Comparison of ENCODE assay signal across 29 mouse cellular contexts in genomic region chr8:50007546-50007945, GRCm38 (mm10).
DNase-seq lines count a peak whose midpoint lies in the region; ATAC-seq lines count a peak whose summit lies in the region.
"Had no signal": no experiment of that assay in that cellular context is flagged by ENCODE, and none has a peak within 500 bp of the region (broad histone marks: within the 10 kb centered on the region; RNA-seq: fewer than 3 reads in every experiment).

No protein-coding gene starts in this region.

- no peak overlapping the region for H3K27ac ChIP-seq in forebrain, embryonic 14.5 days (ENCODE audit: low read depth, low read length)
- H3K27ac ChIP-seq in forebrain, embryonic 12.5 days, result no peak overlapping the region
- H3K27ac ChIP-seq: embryonic facial prominence, embryonic 12.5 days; heart, adult 2 months; heart, embryonic 10.5 days; heart, embryonic 15.5 days; hindbrain, embryonic 10.5 days; hindbrain, embryonic 13.5 days; intestine, embryonic 15.5 days had no signal

- no peaks in the 10 kb centered on the region for H3K36me3 ChIP-seq in forebrain, embryonic 14.5 days (ENCODE audit: control insufficient read depth, insufficient read depth, low read length)
- H3K36me3 ChIP-seq in forebrain, embryonic 12.5 days (replicated peaks), result no peaks in the 10 kb centered on the region
- H3K36me3 ChIP-seq: embryonic facial prominence, embryonic 12.5 days; heart, embryonic 10.5 days; heart, embryonic 15.5 days; hindbrain, embryonic 10.5 days; hindbrain, embryonic 13.5 days; intestine, embryonic 15.5 days had no signal

- H3K9me3 ChIP-seq in forebrain, embryonic 14.5 days (replicated peaks; ENCODE audit: control insufficient read depth, low read length), result no peaks in the 10 kb centered on the region; the same call in 1 of the 2 replicates
- H3K9me3 ChIP-seq in forebrain, embryonic 12.5 days, result no peaks in the 10 kb centered on the region; the same call in 1 of the 2 replicates
- H3K9me3 ChIP-seq: heart, embryonic 15.5 days; intestine, embryonic 15.5 days had no signal

- no peak overlapping the region for H3K4me3 ChIP-seq in forebrain, embryonic 14.5 days (ENCODE audit: low read depth, low read length)
- no peak overlapping the region for H3K4me3 ChIP-seq in forebrain, embryonic 12.5 days (replicated peaks)
- H3K4me3 ChIP-seq: embryonic facial prominence, embryonic 12.5 days; erythroblast, embryonic 14.5 days; heart, adult 2 months; heart, embryonic 10.5 days; heart, embryonic 15.5 days; hindbrain, embryonic 10.5 days; hindbrain, embryonic 13.5 days; intestine, embryonic 15.5 days had no signal

- peak; percentile 2 for DNase-seq in embryo, embryonic 10.5 days (ENCODE audit: low spot score)
- no peak for DNase-seq in embryo, embryonic 10 days (ENCODE audit: low spot score)
- DNase-seq in forebrain, embryonic 14.5 days (ENCODE audit: low spot score), result peak; percentile 42
- DNase-seq in retina, postnatal 1 day, result peak; percentile 62
- DNase-seq: adrenal gland, postnatal 10 days; adrenal gland, postnatal 36 days; cerebellum, adult 11 months; cerebellum, adult 2 months; cerebellum, adult 9-11 months; cerebellum, postnatal 25 days; gastrocnemius, postnatal 10 days; gastrocnemius, postnatal 36 days; heart, adult 2 months; heart, postnatal 10 days; heart, postnatal 36 days; kidney, adult 11 months; kidney, adult 8-10 months had no signal

- 32% methylated on average over 3 of the region's 3 CpGs for WGBS in forebrain, embryonic 14.5 days
- 71% methylated on average over 3 of the region's 3 CpGs for WGBS in forebrain, embryonic 12.5 days

- no peak overlapping the region for H3K4me2 ChIP-seq in forebrain, embryonic 14.5 days (ENCODE audit: low read length)
- H3K4me2 ChIP-seq in forebrain, embryonic 12.5 days, result no peak overlapping the region
- H3K4me2 ChIP-seq: embryonic facial prominence, embryonic 12.5 days; heart, embryonic 15.5 days; hindbrain, embryonic 13.5 days; intestine, embryonic 15.5 days had no signal

- H3K27me3 ChIP-seq in forebrain, embryonic 14.5 days (replicated peaks; ENCODE audit: control insufficient read depth, insufficient read depth, low read length), result no peaks in the 10 kb centered on the region
- no peaks in the 10 kb centered on the region for H3K27me3 ChIP-seq in forebrain, embryonic 12.5 days
- H3K27me3 ChIP-seq: CH12.LX; embryonic facial prominence, embryonic 12.5 days; heart, embryonic 15.5 days; hindbrain, embryonic 13.5 days; intestine, embryonic 15.5 days had no signal

- H3K9ac ChIP-seq in forebrain, embryonic 14.5 days (ENCODE audit: low read length), result no peak overlapping the region
- H3K9ac ChIP-seq in forebrain, embryonic 12.5 days, result no peak overlapping the region
- H3K9ac ChIP-seq: embryonic facial prominence, embryonic 12.5 days; heart, embryonic 15.5 days; hindbrain, embryonic 13.5 days; intestine, embryonic 15.5 days had no signal

- no peaks in the 10 kb centered on the region for H3K4me1 ChIP-seq in forebrain, embryonic 14.5 days (ENCODE audit: control insufficient read depth, insufficient read depth, low read length)
- no peaks in the 10 kb centered on the region for H3K4me1 ChIP-seq in forebrain, embryonic 12.5 days
- H3K4me1 ChIP-seq: embryonic facial prominence, embryonic 12.5 days; heart, embryonic 10.5 days; heart, embryonic 15.5 days; hindbrain, embryonic 10.5 days; hindbrain, embryonic 13.5 days; intestine, embryonic 15.5 days had no signal

- peak; percentile 62 for ATAC-seq in forebrain, embryonic 14.5 days
- no peak for ATAC-seq in forebrain, embryonic 12.5 days (ENCODE audit: low FRiP score)
- ATAC-seq in CD4-positive, CD25-positive, alpha-beta regulatory T cell, adult 4 months, result no peak
- ATAC-seq: forebrain, embryonic 16.5 days; hindbrain, embryonic 16.5 days; intestine, embryonic 15.5 days had no signal
